Mouse (Mus musculus) left cerebral cortex, postnatal 36 days (tissue): ENCODE measurements at regions not wholly inside any gene's neighbourhood (a gene's known extent, or its start where the extent isn't known, plus 50 kb on each side); places are given as distances from the start of the nearest gene placed in this dataset.

Experiments
- DNase-seq, 2 experiments: peaks; one replicate each; pipeline ENCODE4 v3.0.0; 2021 to 2022; ENCODE audit warnings: low spot score in 2 of 2, mixed read lengths in 1 of 2
- intact Hi-C: fragments of 180-260 bp; cut with DNase I; formaldehyde crosslinking; loops from one replicate; pipeline ENCODE4 v1.15.1; 2025

DNA sequence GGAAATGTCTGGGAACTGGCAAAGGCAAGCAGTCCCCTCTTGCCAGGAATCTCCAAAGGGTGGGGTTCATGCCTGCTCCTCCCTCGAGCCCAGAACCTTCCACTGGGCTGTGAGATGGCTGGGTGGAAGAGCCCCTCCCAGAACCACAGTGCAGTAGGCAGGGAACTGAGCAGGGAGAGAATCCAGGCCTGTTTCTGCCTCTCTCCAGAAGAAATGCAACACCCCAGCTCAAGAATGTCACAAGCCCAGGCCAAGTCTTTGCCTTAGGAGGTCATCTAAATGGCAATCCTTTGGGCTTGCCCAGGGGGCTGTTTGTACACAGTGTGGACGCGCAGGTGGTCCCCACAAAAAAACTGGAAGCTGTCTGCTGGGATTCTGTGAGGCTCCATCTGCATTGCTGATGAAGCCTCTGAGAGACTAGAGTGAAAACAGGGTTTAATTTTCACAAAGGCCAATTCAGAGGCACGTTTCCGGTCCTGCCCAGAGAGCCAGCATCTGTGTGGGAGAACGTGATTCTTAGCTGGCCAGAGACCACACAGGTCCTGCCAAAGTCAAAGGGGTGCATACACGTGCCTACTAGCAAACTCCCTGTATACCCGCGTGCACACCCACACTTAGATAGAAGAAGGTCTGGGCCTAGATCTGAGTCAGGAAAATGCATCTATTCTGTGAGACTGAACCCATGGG lies 129.0 kb downstream of the Hmg20a start:
- DNase-seq: no peak
- intact Hi-C loops: no loop called here

DNA sequence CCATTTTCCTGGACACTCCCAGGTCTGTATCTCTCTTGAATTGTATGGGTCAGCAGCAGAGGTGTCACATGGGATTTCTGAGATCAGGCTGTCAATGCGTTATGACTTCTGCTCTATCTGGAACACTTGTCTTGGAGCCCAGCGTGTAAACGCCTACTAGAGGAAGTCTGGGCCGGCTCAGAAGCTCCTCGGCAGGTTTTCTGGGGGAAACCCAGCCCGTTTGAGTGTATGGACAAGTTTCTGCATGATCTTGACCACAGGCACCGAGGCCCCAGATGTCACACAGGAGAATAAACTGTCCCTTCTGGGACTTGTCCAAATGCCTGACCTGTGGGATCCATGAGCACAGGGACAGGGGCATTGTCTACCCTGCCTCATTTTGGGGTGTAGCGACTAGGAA lies 131.4 kb downstream of the Hmg20a start:
- no peak for DNase-seq
- intact Hi-C loops: loop anchor here (5.0 kb wide), 1 partner anchor 42 kb away; no protein-coding TSS in a partner anchor

DNA sequence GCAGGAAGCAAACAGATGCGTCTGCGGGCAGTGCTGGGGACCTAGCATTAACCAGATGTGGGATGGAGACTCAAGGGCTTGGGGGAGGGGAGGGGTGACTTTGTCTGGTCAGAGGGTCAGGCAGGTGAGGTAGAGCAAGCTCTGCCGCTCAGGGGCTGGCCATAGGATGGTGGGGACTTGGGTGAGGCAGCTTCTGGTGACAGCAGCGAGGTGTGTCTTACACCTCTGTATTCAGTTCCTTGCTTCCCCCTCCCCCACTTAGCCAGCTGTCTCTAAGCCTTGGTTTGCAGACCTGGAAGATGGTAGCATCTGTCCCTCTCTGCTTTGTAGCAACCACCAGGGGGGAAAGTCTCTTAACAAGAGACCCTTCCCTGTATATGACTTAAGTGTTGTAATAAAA lies 131.8 kb downstream of the Hmg20a start:
- no peak for DNase-seq
- intact Hi-C loops: loop anchor here (5.0 kb wide), 1 partner anchor 43 kb away; no protein-coding TSS in a partner anchor

DNA sequence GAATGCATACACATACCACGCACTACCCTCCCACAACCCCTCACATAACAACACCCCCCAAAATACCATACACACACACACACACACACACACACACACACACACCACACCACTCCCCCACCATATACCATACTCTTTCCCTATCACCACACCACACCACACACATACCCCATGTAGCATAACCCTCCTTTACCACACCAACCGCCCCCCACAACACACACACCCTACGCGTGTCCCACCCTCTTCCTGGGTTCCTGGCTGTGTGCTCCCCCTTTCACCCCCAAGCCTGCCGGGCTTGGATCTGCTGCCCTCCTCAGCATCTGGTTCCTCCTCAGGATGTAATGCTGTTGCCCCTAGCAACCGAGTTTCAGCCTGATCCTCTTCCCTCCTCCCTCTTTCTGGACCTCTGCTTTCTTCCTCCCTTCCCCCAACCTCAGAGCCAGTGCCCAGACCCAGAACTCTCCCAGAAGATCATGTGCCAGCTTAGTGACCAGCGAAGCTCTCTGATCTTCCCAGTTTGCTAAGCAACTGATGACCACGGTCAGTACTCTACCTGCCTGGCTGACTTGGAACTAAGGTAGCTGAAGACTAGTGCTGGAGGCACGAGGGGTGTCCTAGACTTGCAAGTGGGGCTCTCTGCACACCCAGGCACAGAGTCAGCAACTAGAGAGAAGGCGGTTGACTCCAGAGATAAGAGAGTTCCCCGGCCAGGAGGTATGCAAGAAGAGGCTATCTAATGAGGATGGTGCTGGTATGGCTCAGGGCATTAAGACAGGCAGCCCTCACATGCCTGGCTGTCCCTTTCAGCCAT lies 133.2 kb downstream of the Hmg20a start:
- intact Hi-C loops: loop anchor here (2.0 to 5.0 kb wide), 3 partner anchors 44 to 339 kb away; no protein-coding TSS in a partner anchor
- peak in 1 of 2 experiments; percentile 24 for DNase-seq

DNA sequence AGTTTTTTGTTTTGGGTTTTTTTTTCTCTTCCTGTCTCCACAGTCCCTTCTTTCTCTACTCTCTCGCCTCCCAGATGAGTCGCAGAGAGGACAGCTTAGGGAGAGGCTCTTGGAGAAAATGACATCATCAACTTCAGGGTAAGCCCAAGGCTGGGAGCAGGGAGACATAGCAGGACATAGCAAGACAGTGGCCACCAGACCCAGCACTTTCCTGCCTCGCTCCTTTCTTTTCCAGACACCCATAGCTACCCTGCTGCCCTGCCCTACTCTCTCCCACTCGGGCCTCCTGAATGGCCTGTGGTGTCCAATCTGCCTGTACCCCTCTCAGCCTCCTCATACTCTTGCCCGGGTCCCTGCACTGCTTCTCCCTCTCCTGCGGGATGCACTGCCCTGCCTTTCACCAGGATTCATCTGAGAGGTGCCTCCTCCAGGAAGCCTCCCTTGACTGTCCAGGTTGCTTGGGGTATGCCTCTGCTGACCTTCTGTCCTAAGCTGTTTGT lies 133.8 kb downstream of the Hmg20a start:
- DNase-seq: no peak
- intact Hi-C loops: loop anchor here (2.0 to 5.0 kb wide), 3 partner anchors 45 to 339 kb away; no protein-coding TSS in a partner anchor

DNA sequence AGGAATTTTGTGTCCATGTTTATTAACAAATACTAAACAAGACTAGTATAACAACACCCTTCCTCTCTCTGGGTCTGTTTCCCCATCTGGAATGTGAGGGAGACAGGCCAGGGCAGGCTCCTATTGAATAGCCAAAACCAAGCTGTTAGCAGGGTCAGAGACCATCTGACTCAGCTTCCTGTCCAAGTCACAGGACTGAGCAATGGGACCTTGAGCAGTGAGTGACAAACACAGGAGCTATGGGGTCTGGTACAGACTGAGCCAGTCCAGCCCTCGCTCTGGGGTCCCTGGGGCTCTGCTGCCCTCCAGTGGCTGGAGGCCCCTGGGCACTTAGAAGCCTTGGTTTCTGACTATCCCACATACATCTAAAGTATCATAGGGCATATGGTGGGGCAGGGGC lies 134.4 kb downstream of the Hmg20a start:
- DNase-seq: peak; percentile 52 to 62
- intact Hi-C loops: loop anchor here (2.0 to 5.0 kb wide), 3 partner anchors 45 to 340 kb away; no protein-coding TSS in a partner anchor

DNA sequence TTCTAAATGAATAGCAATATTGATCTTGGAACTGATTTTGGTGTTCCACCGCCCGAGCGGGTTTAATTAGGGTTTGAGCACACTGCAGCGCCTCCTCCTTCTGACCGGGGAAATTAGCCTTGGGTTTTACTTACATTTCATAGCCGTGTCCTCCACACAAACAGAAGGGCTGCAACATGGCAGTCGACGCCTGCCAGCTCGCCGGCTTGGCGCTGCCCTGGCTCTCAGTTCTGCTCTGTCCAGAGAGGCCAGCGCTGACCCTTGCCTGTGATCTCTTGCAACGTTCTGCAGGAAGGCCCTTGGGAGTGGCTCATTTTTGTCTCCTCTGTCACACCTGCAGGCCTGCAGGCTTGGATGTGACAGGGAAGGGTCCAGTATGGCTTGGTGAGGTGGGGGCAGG lies 135.2 kb downstream of the Hmg20a start:
- no peak for DNase-seq
- intact Hi-C loops: loop anchor here (2.0 to 5.0 kb wide), 3 partner anchors 46 to 341 kb away; no protein-coding TSS in a partner anchor

DNA sequence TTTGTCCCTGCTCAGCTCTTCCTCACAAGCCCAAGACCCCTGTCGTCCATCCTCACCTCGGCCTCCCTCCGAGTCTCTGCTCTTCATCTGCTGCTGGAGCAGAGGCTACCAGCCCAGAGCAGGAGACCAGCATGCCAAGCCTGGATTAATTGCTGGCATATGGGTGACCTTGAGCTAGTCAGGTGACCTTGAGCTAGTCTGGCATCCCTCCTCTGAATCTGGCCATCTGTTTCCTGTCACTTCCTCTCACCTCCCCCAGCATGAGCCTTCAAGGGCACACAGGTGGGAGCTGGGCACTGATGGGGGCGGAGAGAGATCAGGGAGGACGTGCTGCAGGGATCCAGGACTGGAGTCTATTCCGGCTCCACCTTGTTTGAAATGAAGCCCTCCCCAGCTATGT lies 135.7 kb downstream of the Hmg20a start:
- DNase-seq: no peak
- intact Hi-C loops: loop anchor here (5.0 kb wide), 1 partner anchor 47 kb away; no protein-coding TSS in a partner anchor

DNA sequence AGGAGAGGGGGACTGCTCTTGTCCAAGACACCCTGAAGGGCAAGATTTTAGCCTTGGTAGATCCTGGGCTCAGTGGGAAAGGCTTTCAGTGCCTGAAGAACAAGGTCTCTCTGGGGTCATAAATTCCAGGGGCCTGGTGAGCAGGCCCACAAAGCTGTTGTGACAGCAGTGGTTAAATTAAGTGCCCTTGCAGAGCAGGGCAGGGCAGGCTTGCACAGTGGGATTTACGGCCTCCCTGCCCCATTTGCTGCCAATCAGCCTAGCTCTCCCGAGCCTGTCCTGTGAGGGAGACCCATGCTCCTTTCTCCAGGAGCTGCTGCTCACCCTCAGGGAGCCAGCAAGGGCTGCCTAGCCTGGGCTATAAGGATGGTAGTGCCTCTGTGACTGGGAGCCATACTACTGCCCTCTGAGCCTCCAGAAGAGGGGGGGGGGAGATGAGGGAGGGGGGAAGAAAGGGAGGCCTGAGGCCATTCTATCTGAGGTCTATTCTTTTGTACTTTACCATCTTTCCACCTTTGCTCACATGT lies 141.3 kb downstream of the Hmg20a start:
- DNase-seq: no peak
- intact Hi-C loops: no loop called here

DNA sequence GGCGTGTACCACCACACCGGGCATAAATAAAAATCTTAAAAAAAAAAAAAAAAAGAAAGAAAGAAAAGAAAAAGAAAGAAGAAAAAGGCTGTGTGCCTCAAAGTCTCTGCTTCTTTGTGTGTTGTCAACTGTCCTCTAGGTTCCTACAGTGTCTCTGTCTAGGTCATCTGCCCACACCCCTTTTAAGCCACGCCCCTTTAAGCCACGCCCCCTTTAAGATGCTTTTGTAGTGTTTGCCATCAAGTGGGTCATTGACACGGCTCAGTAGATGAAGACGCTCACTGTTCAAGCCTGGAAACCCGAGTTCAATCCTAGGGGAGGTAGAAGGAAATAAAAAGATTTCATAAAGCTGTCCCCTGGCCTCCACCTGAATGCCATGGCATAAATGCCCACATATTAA lies 144.0 kb downstream of the Hmg20a start:
- intact Hi-C loops: no loop called here
- DNase-seq: no peak

DNA sequence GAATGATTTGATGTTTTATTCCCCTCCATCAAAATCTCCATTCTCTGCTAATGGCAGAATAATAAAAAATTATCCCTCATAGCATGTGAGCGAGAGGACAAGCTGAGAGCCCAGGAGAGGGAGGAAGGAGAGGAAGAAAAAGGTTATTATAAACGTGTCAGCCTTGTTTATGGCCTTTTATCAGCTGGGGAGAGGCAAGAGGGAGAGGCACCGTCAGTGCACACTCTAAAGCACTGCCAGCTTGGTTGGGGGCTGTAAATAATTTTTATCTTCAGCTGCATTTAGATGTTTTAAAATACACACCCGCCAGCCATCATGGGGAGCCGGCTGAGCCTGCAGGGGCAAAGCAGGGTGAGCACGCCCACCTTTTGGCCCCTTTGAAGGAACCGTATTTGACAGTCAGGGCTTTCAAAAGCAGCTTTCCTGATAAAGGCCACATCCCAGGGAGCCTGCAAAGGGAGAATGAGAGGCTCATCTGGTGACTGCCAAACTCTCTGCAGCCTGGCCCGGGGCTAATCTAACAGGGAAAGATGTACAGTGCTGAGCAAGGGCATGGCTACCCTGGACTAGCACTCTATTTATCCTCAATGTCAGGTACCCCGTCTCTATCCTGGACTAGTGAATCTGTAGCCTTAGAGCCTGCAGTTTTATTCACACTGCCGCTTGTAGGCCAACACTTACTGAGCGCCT lies 145.8 kb downstream of the Hmg20a start:
- no peak for DNase-seq
- intact Hi-C loops: no loop called here
